Mouse (Mus musculus) spleen, adult 2 months (tissue): ENCODE data around the gene Heatr5a.

Experiments used
- CTCF ChIP-seq: fragments of 200-500 bp; IDR thresholded peaks from 2 replicates; pipeline ENCODE4 v1.5.1; 2011; ENCODE audit warnings: mild to moderate bottlenecking, inconsistent platforms; ENCODE audit not compliant: insufficient read depth, insufficient read length, insufficient replicate concordance; ENCODE audit errors: extremely low read depth
- POLR2A ChIP-seq: fragments of 200-500 bp; IDR thresholded peaks from 2 replicates; pipeline ENCODE4 v1.6.1; 2011; ENCODE audit warnings: low read depth, low read length, inconsistent platforms

- TF ChIP-seq CTCF = no peak
- TF ChIP-seq POLR2A = no peak
These were observed 126.3 kb downstream of the Heatr5a start for GRCm38 (mm10) chr12:51844771-51845256.
